Mouse (Mus musculus): ENCODE measurements at regions not wholly inside any gene's neighbourhood (a gene's known extent, or its start where the extent isn't known, plus 50 kb on each side); places are given as distances from the start of the nearest gene placed in this dataset.
"Not testable (repeated sequence)": the region's sequence is repeated elsewhere in the genome, so short reads cannot be mapped to it uniquely, and the experiment has no call there.

DNA sequence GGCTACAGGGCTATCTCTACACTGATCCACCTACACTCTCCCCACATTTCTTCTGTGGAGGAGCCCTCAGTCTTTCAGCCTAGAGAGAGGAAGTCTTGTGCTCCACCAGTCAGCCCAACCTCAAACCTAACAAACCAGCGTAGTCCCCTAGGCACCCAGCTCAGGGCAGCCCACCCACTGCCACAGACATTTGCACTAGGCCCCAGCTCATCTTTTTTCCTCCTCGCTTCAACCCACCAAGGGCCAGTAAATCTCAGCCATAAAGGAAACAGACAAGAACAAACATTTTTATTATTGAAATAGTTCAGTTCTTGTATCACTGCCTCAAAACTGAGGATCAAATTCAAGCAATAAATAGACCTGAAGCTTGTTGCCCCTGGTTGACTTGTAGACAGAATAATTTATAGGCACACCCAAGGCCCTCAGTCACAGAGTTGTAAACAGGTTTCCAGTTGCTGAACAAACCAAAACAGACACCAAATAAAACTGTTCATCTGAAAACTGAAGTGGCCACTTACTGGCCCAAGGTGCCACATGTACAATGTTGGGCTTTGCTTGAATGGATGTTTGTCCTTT is 58.0 kb upstream of the Cdyl start:
- no peak for DNase-seq (ENCODE audit: low read depth, low spot score)

DNA sequence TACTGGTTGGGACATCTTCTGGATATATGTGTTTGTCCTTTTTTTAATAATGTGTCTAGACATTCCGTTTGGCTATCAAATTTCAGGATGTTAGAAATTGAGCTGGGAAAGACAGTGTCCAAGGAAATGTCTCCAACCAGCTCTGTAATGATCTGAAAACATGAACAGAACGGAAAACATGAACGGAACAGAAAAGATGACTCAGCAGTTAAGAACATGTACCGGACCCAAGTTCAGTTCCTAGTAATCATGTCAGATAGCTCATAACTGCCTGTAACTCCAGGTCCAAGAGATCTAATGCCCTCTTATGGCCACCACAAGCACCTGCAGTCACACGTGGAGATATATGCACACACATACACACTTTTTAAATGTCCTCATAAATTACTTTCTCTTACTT is 56.6 kb upstream of the Cdyl start:
- no peak for DNase-seq (ENCODE audit: low read depth, low spot score)

DNA sequence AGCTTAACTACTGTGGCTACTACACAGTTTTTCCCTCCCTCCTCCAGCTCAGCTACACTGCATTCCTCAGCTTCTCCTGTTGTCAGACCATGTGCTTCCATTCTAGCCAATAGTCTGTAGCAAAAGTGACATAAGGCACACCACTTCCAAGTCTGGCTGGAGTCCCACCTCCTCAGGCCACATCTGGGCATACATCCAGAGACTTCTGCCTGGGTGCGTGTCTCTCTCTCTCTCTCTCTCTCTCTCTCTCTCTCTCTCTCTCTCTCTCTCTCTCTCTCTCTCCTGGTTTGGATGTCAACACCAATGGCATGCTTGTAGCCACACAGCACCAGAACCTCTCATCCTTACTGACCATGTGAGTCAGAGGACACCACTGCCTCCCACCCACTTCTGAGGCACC is 55.6 kb upstream of the Cdyl start:
- no peak for DNase-seq (ENCODE audit: low read depth, low spot score)

DNA sequence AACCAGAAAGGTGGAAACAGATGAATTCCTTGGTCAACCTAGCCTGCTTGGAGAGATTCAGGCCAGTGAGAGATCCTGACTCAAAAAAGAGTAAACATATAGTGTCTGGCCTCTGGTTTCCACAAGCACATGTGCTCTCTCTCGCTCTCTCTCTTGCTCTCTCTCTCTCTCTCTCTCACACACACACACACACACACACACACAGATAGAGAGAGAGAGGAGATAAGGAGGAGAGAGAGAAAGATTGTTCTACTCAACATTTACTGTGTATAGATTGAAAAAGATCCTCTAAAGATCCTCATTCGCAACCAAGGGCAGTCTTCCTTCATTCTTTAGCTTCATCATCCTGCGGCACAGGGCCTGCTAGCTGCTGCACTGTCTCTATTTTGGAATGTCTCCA is 54.9 kb upstream of the Cdyl start:
- no peak for DNase-seq (ENCODE audit: low read depth, low spot score)

DNA sequence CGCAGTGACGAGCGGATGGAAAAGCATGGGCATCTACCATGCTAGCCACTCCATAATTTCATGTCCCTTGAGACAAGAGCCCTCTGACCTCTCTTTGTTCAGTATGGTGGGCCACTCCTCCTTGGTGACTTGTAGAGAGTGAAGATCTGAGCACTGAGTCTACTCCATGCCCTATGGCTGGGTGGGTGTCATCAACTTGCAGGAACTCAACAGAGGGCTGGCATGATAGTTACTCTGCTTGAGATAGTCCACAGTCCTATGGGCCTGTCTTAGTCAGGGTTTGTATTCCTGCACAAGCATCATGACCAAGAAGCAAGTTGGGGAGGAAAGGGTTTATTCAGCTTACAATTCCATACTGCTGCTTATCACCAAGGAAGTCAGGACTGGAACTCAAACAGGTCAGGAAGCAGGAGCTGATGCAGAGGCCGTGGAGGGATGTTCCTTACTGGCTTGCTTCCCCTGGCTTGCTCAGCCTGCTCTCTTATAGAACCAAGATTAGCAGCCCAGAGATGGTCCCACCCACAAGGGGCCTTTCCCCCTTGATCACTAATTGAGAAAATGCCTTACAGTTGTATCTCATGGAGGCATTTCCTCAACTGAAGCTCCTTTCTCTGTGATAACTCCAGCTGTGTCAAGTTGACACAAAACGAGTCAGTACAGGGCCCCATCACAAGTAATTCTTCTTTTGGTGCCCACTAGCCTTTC is 52.6 kb upstream of the Cdyl start:
- not testable (repeated sequence) for DNase-seq (ENCODE audit: low read depth, low spot score)

DNA sequence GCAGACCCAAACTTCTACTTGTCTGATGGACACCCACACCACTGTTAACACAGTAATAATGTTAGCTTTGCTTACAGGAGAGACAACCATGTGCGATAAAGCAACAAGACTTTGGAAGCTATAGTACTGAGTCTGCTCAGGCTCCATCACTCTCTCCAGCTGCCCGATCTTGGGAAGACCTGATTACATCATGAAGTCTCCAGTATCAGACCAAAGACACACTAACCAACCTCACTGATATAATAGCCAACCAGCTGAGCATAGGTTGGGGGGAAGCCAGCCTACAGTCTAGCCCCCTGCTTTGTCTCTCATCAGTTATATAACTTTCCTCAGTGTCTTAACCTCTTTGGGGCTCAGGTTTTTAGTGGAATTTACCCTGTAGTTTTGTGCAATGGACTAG is 51.9 kb upstream of the Cdyl start:
- DNase-seq (ENCODE audit: low read depth, low spot score), result no peak

All from forelimb bud, embryonic 11.5 days (tissue).